Mouse (Mus musculus) lung, adult 2 months (tissue): Measurements from ENCODE around the gene Tor1b.

Experiments used
- CTCF ChIP-seq: fragments of 200-500 bp; IDR thresholded peaks from 2 replicates; pipeline ENCODE4 v1.5.1; 2011; ENCODE audit warnings: mild to moderate bottlenecking, low read length, control low read depth; ENCODE audit not compliant: insufficient read depth
- POLR2A ChIP-seq: fragments of 200-500 bp; IDR thresholded peaks from 2 replicates; pipeline ENCODE4 v1.6.1; 2011; ENCODE audit warnings: low read depth, mild to moderate bottlenecking, control low read depth, low read length, borderline replicate concordance; ENCODE audit errors: extremely low read depth

DNA sequence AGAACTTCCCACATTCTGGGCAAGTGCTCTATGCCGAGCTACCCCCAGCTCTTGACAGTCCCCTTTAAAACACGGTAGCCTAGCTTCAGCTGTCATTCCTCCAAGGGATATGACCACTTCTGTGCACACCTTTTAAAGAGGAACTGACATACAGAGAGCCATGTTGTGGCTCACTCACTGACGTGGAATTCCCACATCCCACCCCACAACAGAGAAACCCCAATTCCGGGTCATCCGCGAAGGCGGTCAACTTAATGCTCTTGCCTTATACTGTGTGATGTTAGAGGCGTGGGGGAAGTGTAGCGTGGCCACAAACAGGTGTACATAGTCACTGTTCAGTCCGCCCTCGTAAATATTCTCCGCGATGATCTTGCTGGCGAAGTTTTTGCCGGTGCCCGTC lies 14.1 kb downstream of the Tor1b start:
- TF ChIP-seq POLR2A: no peak
- TF ChIP-seq CTCF: no peak
